Mouse (Mus musculus) neural tube, embryonic 11.5 days (tissue): ENCODE data around the gene Tas2r143. TPM values are rescaled to one million over a fixed set of nuclear protein-coding genes. Genes with fewer than 3 reads are reported as not detected.

ENCODE experiments used
- ATAC-seq: fragments of 200-750 bp; cut with Nextera tagmentation; 2 replicates; pipeline ENCODE4 v1.8.0; 2017; ENCODE audit warnings: moderate number of reproducible peaks, mild to moderate bottlenecking, moderate TSS enrichment, moderate library complexity; ENCODE audit not compliant: insufficient read depth, low FRiP score, low TSS enrichment
- DNase-seq: peaks from one replicate; pipeline ENCODE4 v3.0.0-alpha.2; 2015; ENCODE audit warnings: low spot score
- H3K27ac ChIP-seq: fragments of 300-500 bp; sonication (generic); 2 replicates; pipeline ENCODE4 v1.5.1; 2014; ENCODE audit warnings: low read depth, mild to moderate bottlenecking, low read length
- H3K27me3 ChIP-seq: fragments of 300-500 bp; sonication (generic); 2 replicates; pipeline ENCODE4 v1.6.1; 2014; ENCODE audit warnings: mild to moderate bottlenecking, low read length, mixed read lengths; ENCODE audit not compliant: control insufficient read depth, insufficient read depth
- H3K36me3 ChIP-seq: fragments of 300-500 bp; sonication (generic); 2 replicates; pipeline ENCODE4 v1.6.1; 2014; ENCODE audit warnings: mild to moderate bottlenecking, low read length, moderate library complexity, mixed read lengths; ENCODE audit not compliant: control insufficient read depth, insufficient read depth
- H3K4me1 ChIP-seq: fragments of 300-500 bp; sonication (generic); 2 replicates; pipeline ENCODE4 v1.6.1; 2014; ENCODE audit warnings: low read length, mixed read lengths; ENCODE audit not compliant: control insufficient read depth, insufficient read depth
- H3K4me2 ChIP-seq: fragments of 300-500 bp; sonication (generic); 2 replicates; pipeline ENCODE4 v1.6.1; 2014; ENCODE audit warnings: low read depth, mild to moderate bottlenecking, moderate library complexity
- H3K4me3 ChIP-seq: fragments of 300-500 bp; sonication (generic); 2 replicates; pipeline ENCODE4 v1.5.1; 2014; ENCODE audit warnings: low read depth, low read length
- H3K9ac ChIP-seq: fragments of 300-500 bp; sonication (generic); 2 replicates; pipeline ENCODE4 v1.6.1; 2014; ENCODE audit warnings: mild to moderate bottlenecking, low read length
- H3K9me3 ChIP-seq: fragments of 300-500 bp; sonication (generic); 2 replicates; pipeline ENCODE4 v1.6.1; 2016; ENCODE audit warnings: low read length; ENCODE audit not compliant: control insufficient read depth
- WGBS: fragments of 180-500 bp; shearing (Covaris S2); extraction: QIAGEN DNeasy Blood & Tissue Kit; methylation state at CpG from one replicate; pipeline ENCODE4 v1.1.7; 2014; 5-methylcytosine and 5-hydroxymethylcytosine counted together
- polyA plus RNA-seq: library from polyadenylated mRNA; unstranded; fragments of >200 nt; fragmentation: Nextera tagmentation; extraction: Ambion mirVana; gene quantifications from 2 replicates; pipeline ENCODE4 v1.2.1, GENCODE M21; 2014

The Tas2r143 gene
- polyA plus RNA-seq, 1 experiment from 2014 or later: not detected

DNA sequence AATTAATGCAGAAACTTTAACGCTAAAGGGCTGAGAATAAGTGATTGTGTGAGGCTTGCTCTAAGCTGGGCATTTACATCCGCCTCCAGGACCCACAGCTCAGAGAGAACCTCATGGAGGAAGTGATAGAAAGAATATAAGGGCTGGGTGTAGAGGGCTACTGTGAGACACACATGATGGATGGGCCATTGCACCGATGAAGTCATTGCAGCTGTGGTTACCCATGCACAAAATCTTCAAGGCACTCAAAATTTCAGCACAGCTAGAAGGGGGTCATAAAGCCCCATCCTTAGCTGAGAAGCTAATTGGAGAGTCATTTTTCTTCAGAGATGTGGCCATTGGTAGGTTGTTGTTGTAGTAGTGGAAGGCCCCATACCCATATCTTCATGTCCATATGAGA, 1.8 kb upstream of the Tas2r143 start:
- Histone ChIP-seq H3K36me3 (no peaks in the 10 kb centered on the region), H3K4me2 (no peak overlapping the region), H3K9ac (no peak overlapping the region), H3K9me3 (no peaks in the 10 kb centered on the region), H3K27ac (no peak overlapping the region), H3K4me1 (no peaks in the 10 kb centered on the region), H3K27me3 (no peaks in the 10 kb centered on the region), H3K4me3 (no peak overlapping the region)
- ATAC-seq (no peak), DNase-seq (no peak)
- 81% methylated on average over 3 of the region's 3 CpGs for WGBS

- Histone ChIP-seq H3K27me3 (no peaks in the 10 kb centered on the region), H3K4me3 (no peak overlapping the region), H3K9me3 (no peaks in the 10 kb centered on the region), H3K9ac (no peak overlapping the region), H3K36me3 (no peaks in the 10 kb centered on the region), H3K4me1 (no peaks in the 10 kb centered on the region), H3K4me2 (no peak overlapping the region), H3K27ac (no peak overlapping the region)
- no peak for DNase-seq
- WGBS: 93% methylated on average over 1 of the region's 1 CpGs
- no peak for ATAC-seq
These were observed 1.0 kb upstream of the Tas2r143 start for GRCm38 (mm10) chr6:42398998-42399397.

- 84% methylated on average over 2 of the region's 2 CpGs for WGBS
- H3K4me1 ChIP-seq: no peaks in the 10 kb centered on the region
- H3K4me3 ChIP-seq: no peak within 1 kb of the TSS
- H3K9ac ChIP-seq: no peak within 1 kb of the TSS
- DNase-seq (no peak), ATAC-seq (no peak)
- H3K9me3 ChIP-seq: no peaks in the 10 kb centered on the region
- H3K27ac ChIP-seq: no peak within 1 kb of the TSS
- no peaks in the 10 kb centered on the region for H3K27me3 ChIP-seq
- H3K36me3 ChIP-seq: no peaks in the 10 kb centered on the region
- H3K4me2 ChIP-seq: no peak within 1 kb of the TSS
These were observed 5.1 kb downstream of the Tas2r143 start, which contains the start of gene Tas2r135 for GRCm38 (mm10) chr6:42405134-42405533. Gene Tas2r135, plus strand, starts transcription at chr6:42405434.

DNA sequence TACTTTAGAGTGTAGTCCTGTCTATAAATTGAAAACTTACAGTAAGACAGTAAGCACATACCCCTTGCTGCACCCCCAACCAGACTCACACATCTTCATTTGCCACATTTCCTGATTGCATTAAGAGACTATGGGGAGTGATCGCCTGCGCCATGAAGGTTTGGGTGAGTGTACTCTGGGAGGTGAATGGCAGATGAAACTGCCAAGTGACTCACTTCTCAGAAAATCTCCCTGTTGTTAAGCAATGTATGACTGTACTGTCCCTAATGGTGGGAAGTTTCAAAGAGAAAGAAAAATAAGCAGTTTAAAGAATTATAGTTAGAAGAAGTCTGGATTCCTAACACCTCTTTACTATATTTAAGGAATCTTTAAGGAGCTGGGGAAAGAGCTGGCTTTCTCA, 19.4 kb downstream of the Tas2r143 start:
- no peaks in the 10 kb centered on the region for H3K9me3 ChIP-seq
- no peak overlapping the region for H3K4me3 ChIP-seq
- H3K27me3 ChIP-seq: no peaks in the 10 kb centered on the region
- WGBS: 95% methylated on average over 2 of the region's 2 CpGs
- H3K36me3 ChIP-seq: no peaks in the 10 kb centered on the region
- H3K4me2 ChIP-seq: no peak overlapping the region
- H3K9ac ChIP-seq: no peak overlapping the region
- DNase-seq (no peak), ATAC-seq (no peak)
- no peaks in the 10 kb centered on the region for H3K4me1 ChIP-seq
- no peak overlapping the region for H3K27ac ChIP-seq

DNA sequence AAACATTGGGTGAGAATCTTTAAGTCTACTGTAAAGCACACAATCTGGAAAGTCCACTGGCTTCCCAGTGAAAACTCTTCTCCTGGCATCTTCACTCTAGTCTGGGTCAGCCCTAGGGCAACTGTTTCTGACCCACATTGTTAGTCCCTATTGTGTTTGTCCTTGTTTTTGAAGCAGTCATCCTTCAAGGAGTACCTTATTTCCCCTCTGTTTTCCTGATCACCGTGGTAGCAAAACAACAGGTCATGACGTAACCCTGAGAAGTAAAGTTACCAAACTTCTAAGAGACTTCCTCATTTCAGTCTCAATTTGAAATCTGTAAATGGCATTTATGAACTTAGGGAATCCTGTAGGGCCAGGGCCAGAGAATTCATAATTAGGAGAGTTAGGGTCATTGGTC, 21.4 kb downstream of the Tas2r143 start:
- H3K4me3 ChIP-seq: no peak overlapping the region

GRCm38 (mm10) chr6:42424472-42424871, 24.4 kb downstream of the Tas2r143 start:
- Histone ChIP-seq H3K4me3 (no peak overlapping the region), H3K4me1 (no peaks in the 10 kb centered on the region), H3K9ac (no peak overlapping the region), H3K9me3 (no peaks in the 10 kb centered on the region), H3K36me3 (no peaks in the 10 kb centered on the region), H3K27me3 (no peaks in the 10 kb centered on the region), H3K27ac (no peak overlapping the region), H3K4me2 (no peak overlapping the region)
- 93% methylated on average over 3 of the region's 3 CpGs for WGBS
- DNase-seq (no peak), ATAC-seq (no peak)

More for the DNA sequence above, 21.4 kb downstream of the Tas2r143 start:
- ATAC-seq (no peak), DNase-seq (no peak)
- H3K27ac ChIP-seq: no peak overlapping the region
- H3K27me3 ChIP-seq: no peaks in the 10 kb centered on the region
- WGBS: 73% methylated on average over 2 of the region's 2 CpGs
- H3K4me2 ChIP-seq: no peak overlapping the region
- no peaks in the 10 kb centered on the region for H3K36me3 ChIP-seq
- no peaks in the 10 kb centered on the region for H3K4me1 ChIP-seq
- H3K9ac ChIP-seq: no peak overlapping the region
- no peaks in the 10 kb centered on the region for H3K9me3 ChIP-seq

DNA sequence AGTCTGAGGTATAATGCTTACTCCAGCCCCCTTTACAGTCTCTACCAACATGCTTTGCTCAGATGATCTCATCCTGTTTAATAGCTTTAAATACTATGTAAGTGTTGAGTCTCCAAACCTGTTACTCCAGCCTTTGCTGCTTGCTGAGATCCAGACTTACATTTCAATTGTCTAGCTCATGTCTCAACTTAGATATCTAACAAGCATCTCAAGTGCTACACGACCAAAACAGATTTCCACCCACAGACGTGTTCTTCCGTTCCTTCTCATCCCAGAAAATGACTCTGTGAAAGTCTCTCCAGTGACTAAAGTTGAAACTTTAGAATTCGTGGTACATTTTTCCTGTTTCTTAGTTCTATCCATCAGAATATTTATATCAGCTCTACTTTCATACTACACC, 26.3 kb downstream of the Tas2r143 start:
- Histone ChIP-seq H3K4me1 (no peaks in the 10 kb centered on the region), H3K4me3 (no peak overlapping the region), H3K9me3 (no peaks in the 10 kb centered on the region), H3K36me3 (no peaks in the 10 kb centered on the region), H3K27me3 (no peaks in the 10 kb centered on the region), H3K9ac (no peak overlapping the region), H3K4me2 (no peak overlapping the region), H3K27ac (no peak overlapping the region)
- ATAC-seq (no peak), DNase-seq (no peak)
- 87% methylated on average over 4 of the region's 4 CpGs for WGBS

DNA sequence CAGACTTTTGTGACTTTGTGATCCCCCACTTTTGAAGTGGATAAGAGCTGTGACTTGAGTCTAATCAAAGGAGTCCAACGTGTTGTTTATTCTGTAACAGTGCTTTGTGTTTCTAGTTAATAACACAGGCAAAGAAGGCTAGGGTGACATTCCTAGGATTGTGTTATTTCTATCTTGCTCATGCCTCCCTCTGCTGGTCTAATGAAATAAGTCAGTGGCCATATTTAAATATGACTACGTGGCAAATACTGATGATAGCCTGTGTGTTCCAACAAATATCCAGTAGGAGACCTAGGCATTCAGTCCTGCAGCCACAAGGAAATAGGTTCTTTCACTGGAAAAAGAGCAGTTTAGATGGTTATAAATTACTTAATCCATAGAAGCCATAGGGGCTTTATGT, 33.5 kb downstream of the Tas2r143 start:
- WGBS: 67% methylated on average over 2 of the region's 2 CpGs
- no peak for DNase-seq
- ATAC-seq: no peak
- Histone ChIP-seq H3K9ac (no peak overlapping the region), H3K27me3 (no peaks in the 10 kb centered on the region), H3K36me3 (no peaks in the 10 kb centered on the region), H3K9me3 (no peaks in the 10 kb centered on the region), H3K4me2 (no peak overlapping the region), H3K4me3 (no peak overlapping the region), H3K27ac (no peak overlapping the region), H3K4me1 (no peaks in the 10 kb centered on the region)

- Histone ChIP-seq H3K9ac (no peak within 1 kb of the TSS), H3K27ac (no peak within 1 kb of the TSS), H3K4me2 (no peak within 1 kb of the TSS), H3K36me3 (no peaks in the 10 kb centered on the region), H3K27me3 (no peaks in the 10 kb centered on the region), H3K9me3 (no peaks in the 10 kb centered on the region), H3K4me3 (no peak within 1 kb of the TSS), H3K4me1 (no peaks in the 10 kb centered on the region)
- ATAC-seq (no peak), DNase-seq (no peak)
- 93% methylated on average over 6 of the region's 6 CpGs for WGBS
These were observed 34.4 kb downstream of the Tas2r143 start, which contains the start of gene Tas2r126 for GRCm38 (mm10) chr6:42434446-42434845. Gene Tas2r126, plus strand, starts transcription at chr6:42434535.
